Mouse (Mus musculus): ENCODE data around the gene Pkig. TPM values are rescaled to one million over a fixed set of nuclear protein-coding genes. Genes with fewer than 3 reads are reported as not detected.

The Pkig gene
- total and polyA plus RNA-seq, 3 experiments = 225 to 364 (median 227) TPM

- DNase-seq (ENCODE audit: extremely low read depth) = peak; percentile 98
- Histone ChIP-seq H3K27me3 (replicated peaks) (no peaks in the 10 kb centered on the region), H3K9ac (ENCODE audit: insufficient read depth, low read depth) (peak overlapping the region; percentile 84), H3K79me2 (replicated peaks; ENCODE audit: control insufficient read depth, extremely low read depth, insufficient read depth, poor library complexity, severe bottlenecking) (peaks cover 91% of the 10 kb centered on the region), H3K27ac (ENCODE audit: insufficient read depth, low read depth) (peak overlapping the region; percentile 100), H3K4me1 (ENCODE audit: control insufficient read depth in 1 of 2, insufficient read depth in 2 of 2) (peaks cover 29 to 73% of the 10 kb centered on the region in 2 experiments), H3K4me2 (ENCODE audit: insufficient read depth, low read depth, poor library complexity, severe bottlenecking) (peak overlapping the region; percentile 97), H3K4me3 (replicated peaks in 1 of 3; ENCODE audit: low read depth in 2 of 3, low read length in 2 of 3, poor library complexity in 1 of 3) (peak overlapping the region in 2 of 3 experiments; percentile 27 to 55), H3K36me3 (replicated peaks in 1 of 2; ENCODE audit: control insufficient read depth in 1 of 2, insufficient read depth in 1 of 2, low read length in 1 of 2) (peaks cover 12 to 51% of the 10 kb centered on the region in 2 experiments), H3K9me3 (replicated peaks; ENCODE audit: low read length) (peaks cover 8% of the 10 kb centered on the region)
- TF ChIP-seq ETS1 (conservative IDR thresholded peaks at IDR 0.05; ENCODE audit: low read depth, low read length) (peak; percentile 99), MYC (IDR thresholded peaks at IDR 0.05; ENCODE audit: low read depth, low read length) (peak; percentile 92), NRF1 (IDR thresholded peaks at IDR 0.05; ENCODE audit: low read depth, low read length) (no peak), GABPA (IDR thresholded peaks at IDR 0.05; ENCODE audit: insufficient replicate concordance, low read depth, low read length) (no peak), E2F4 (IDR thresholded peaks at IDR 0.05; ENCODE audit: insufficient replicate concordance, low read depth, low read length) (no peak; the same call in 1 of the 2 replicates), TBP (conservative IDR thresholded peaks at IDR 0.05; ENCODE audit: low read depth, low read length) (no peak; the same call in 1 of the 2 replicates), BHLHE40 (IDR thresholded peaks at IDR 0.05; ENCODE audit: low read depth, low read length) (peak; percentile 99), JUND (conservative IDR thresholded peaks at IDR 0.05; ENCODE audit: low read depth, low read length) (peak; percentile 60), KAT2A (IDR thresholded peaks at IDR 0.05; ENCODE audit: insufficient replicate concordance, low read length) (peak; percentile 85; the same call in 1 of the 2 replicates), ZC3H11A (IDR thresholded peaks at IDR 0.05; ENCODE audit: low read depth, low read length) (no peak), ZMIZ1 (IDR thresholded peaks at IDR 0.05; ENCODE audit: low read depth, low read length) (no peak; the same call in 1 of the 2 replicates), SMC3 (IDR thresholded peaks at IDR 0.05; ENCODE audit: low read depth, low read length) (peak; percentile 32), POLR2AphosphoS2 (IDR thresholded peaks at IDR 0.05; ENCODE audit: low read depth, low read length) (no peak; the same call in 1 of the 2 replicates), NELFE (IDR thresholded peaks at IDR 0.05; ENCODE audit: low read depth, low read length) (peak; percentile 7; the same call in 1 of the 2 replicates), USF2 (conservative IDR thresholded peaks at IDR 0.05; ENCODE audit: low read depth, low read length) (peak; percentile 52), TCF12 (IDR thresholded peaks at IDR 0.05; ENCODE audit: low read depth, low read length) (peak; percentile 100), RCOR1 (conservative IDR thresholded peaks at IDR 0.05; ENCODE audit: low read depth, low read length) (peak; percentile 97), MAZ (IDR thresholded peaks at IDR 0.05; ENCODE audit: low read depth, low read length) (peak; percentile 93), UBTF (IDR thresholded peaks at IDR 0.05; ENCODE audit: low read depth, low read length) (no peak), EP300 (IDR thresholded peaks at IDR 0.05; ENCODE audit: low read length) (peak; percentile 99), RAD21 (IDR thresholded peaks at IDR 0.05; ENCODE audit: low read depth, low read length) (peak; percentile 4), SIN3A (IDR thresholded peaks at IDR 0.05; ENCODE audit: low read length) (peak; percentile 94), MXI1 (IDR thresholded peaks at IDR 0.05; ENCODE audit: low read depth, low read length) (peak; percentile 68; the same call in 1 of the 2 replicates), POLR2A (IDR thresholded peaks at IDR 0.05; ENCODE audit: low read depth, low read length) (peak; percentile 38), ELF1 (IDR thresholded peaks at IDR 0.05; ENCODE audit: low read depth, low read length) (no peak; the same call in 1 of the 2 replicates), CTCF (conservative IDR thresholded peaks at IDR 0.05 in 1 of 2, IDR thresholded peaks at IDR 0.05 in 1 of 2; ENCODE audit: low read depth in 2 of 2, low read length in 2 of 2) (no peak), PAX5 (IDR thresholded peaks at IDR 0.05; ENCODE audit: low read length) (no peak), JUN (IDR thresholded peaks at IDR 0.05; ENCODE audit: insufficient read depth, low read depth, low read length) (no peak), CHD1 (IDR thresholded peaks at IDR 0.05; ENCODE audit: low read depth, low read length) (no peak), MAX (IDR thresholded peaks at IDR 0.05; ENCODE audit: low read length) (peak; percentile 88), MAFK (IDR thresholded peaks at IDR 0.05; ENCODE audit: insufficient replicate concordance, low read length) (peak; percentile 57; the same call in 1 of the 2 replicates), HCFC1 (IDR thresholded peaks at IDR 0.05; ENCODE audit: low read depth, low read length) (peak; percentile 52; the same call in 1 of the 2 replicates), MEF2A (IDR thresholded peaks at IDR 0.05; ENCODE audit: borderline replicate concordance, low read depth, low read length) (peak; percentile 94), ZNF384 (IDR thresholded peaks at IDR 0.05; ENCODE audit: low read depth, low read length) (peak; percentile 93), ZKSCAN1 (IDR thresholded peaks at IDR 0.05; ENCODE audit: borderline replicate concordance, low read depth, low read length) (no peak), CHD2 (IDR thresholded peaks at IDR 0.05; ENCODE audit: low read length) (peak; percentile 95), IRF4 (IDR thresholded peaks at IDR 0.05; ENCODE audit: low read depth, low read length) (peak; percentile 99), USF1 (IDR thresholded peaks at IDR 0.05; ENCODE audit: low read depth, low read length) (peak; percentile 77)
- dilution Hi-C loops (cut with MboI; ENCODE audit: extremely low pct_ligation_motif_present, extremely low pct_unique_long_range_greater_than_20kb, low sequenced_read_pairs) (no loop called here), in situ Hi-C loops (cut with MboI; ENCODE audit: low pct_ligation_motif_present, low pct_unique_long_range_greater_than_20kb, low sequenced_read_pairs) (loop anchor here (5.0 kb wide), 1 partner anchor 35 kb away; no protein-coding TSS in a partner anchor)
These were observed 4.6 kb downstream of the Pkig start for GRCm38 (mm10) chr2:163662698-163663221.

Measured in CH12.LX (cell line).